Mouse (Mus musculus): ENCODE data around the gene Hpcal1. TPM values are rescaled to one million over a fixed set of nuclear protein-coding genes. Genes with fewer than 3 reads are reported as not detected.

The Hpcal1 gene
- total and polyA plus RNA-seq, 2 experiments from 2014 or later = 93.9 to 180 TPM

DNA sequence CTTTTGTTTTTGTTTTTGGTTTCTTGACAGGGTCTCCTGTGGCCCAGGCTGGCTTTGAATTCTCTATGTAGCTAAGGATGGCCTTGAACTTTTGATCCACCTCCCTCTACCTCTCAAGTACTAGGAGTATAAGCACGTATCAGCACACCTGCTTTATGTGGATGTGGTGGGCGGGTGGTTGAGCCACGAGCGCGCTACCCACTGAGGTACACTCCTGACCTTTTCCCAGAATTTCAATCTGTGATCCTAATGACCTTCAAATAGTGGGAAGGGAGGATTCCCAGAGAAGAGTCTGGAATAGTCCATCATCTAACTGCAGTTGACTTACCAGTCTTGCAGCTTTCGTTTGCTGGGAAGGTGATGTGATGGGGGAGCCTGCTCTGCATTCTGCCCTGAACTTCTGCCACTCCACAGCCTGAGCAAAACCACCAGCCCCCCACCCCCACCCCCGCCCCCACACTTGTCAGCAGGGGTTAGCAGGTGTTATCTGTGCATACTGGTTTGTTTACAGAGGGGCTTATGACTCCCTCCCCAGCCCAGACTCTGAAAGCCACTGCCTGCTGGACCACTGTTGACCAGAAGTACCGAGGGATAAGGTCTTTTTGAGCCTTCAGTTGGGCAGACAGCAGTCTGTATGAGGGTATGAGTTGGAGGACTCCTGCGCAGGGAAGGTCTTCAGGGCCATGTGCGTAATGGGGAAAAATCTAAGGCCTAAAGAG lies 46.4 kb downstream of the Hpcal1 start:
- TF ChIP-seq CTCF (IDR thresholded peaks at IDR 0.05; ENCODE audit: low read depth) = no peak
- no peaks in the 10 kb centered on the region for H3K9me3 ChIP-seq (ENCODE audit: low read length)
- ATAC-seq = no peak
- no peaks in the 10 kb centered on the region for H3K36me3 ChIP-seq (ENCODE audit: insufficient read depth, low read length)
- peaks cover 7% of the 10 kb centered on the region for H3K4me1 ChIP-seq (ENCODE audit: insufficient read depth, low read length)
- no peaks in the 10 kb centered on the region for H3K27me3 ChIP-seq (ENCODE audit: insufficient read depth, low read length)
- H3K9ac ChIP-seq (replicated peaks; ENCODE audit: low read length) = no peak overlapping the region
- H3K4me3 ChIP-seq (ENCODE audit: low read length) = no peak overlapping the region
- no peak for DNase-seq (ENCODE audit: low spot score)
- no peak overlapping the region for H3K4me2 ChIP-seq (ENCODE audit: low read depth, low read length)
- H3K27ac ChIP-seq = no peak overlapping the region
- WGBS = 88% methylated on average over 10 of the region's 10 CpGs

- H3K36me3 ChIP-seq (ENCODE audit: insufficient read depth, low read length) = no peaks in the 10 kb centered on the region
- H3K4me3 ChIP-seq (ENCODE audit: low read length) = no peak overlapping the region
- no peak overlapping the region for H3K27ac ChIP-seq
- no peak overlapping the region for H3K4me2 ChIP-seq (ENCODE audit: low read depth, low read length)
- no peak overlapping the region for H3K9ac ChIP-seq (replicated peaks; ENCODE audit: low read length)
- H3K4me1 ChIP-seq (ENCODE audit: insufficient read depth, low read length) = peaks cover 15% of the 10 kb centered on the region
- no peaks in the 10 kb centered on the region for H3K27me3 ChIP-seq (ENCODE audit: insufficient read depth, low read length)
- TF ChIP-seq CTCF (IDR thresholded peaks at IDR 0.05; ENCODE audit: low read depth) = no peak
- ATAC-seq = no peak
- DNase-seq (ENCODE audit: low spot score) = no peak
- no peaks in the 10 kb centered on the region for H3K9me3 ChIP-seq (ENCODE audit: low read length)
- 93% methylated on average over 3 of the region's 3 CpGs for WGBS
Observed at GRCm38 (mm10) chr12:17737808-17738207, 47.2 kb downstream of the Hpcal1 start.

DNA sequence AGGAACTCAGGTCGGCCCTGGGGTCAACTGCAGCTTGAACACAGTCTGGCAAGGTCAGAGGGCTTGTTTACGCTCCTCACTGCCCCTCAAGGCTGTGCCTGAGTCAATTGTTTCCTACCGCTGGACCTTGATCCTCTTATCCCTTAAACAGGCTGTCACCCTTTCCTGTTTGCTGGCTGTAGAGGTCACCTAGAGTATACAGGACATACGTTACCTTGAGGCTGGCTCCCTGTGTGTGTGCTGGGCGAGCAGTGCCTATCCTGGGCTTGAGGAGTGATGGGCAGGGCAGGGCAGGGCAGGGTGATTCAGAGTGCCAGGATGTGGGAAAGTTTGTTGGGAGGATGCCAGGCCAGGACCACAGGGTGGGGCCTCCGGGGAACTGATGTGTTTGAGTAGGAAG lies 47.8 kb downstream of the Hpcal1 start:
- DNase-seq (ENCODE audit: low spot score) (no peak), ATAC-seq (no peak)
- no peaks in the 10 kb centered on the region for H3K36me3 ChIP-seq (ENCODE audit: insufficient read depth, low read length)
- no peak overlapping the region for H3K9ac ChIP-seq (replicated peaks; ENCODE audit: low read length)
- no peaks in the 10 kb centered on the region for H3K27me3 ChIP-seq (ENCODE audit: insufficient read depth, low read length)
- 60% methylated on average over 6 of the region's 6 CpGs for WGBS
- TF ChIP-seq CTCF (IDR thresholded peaks at IDR 0.05; ENCODE audit: low read depth) = no peak
- no peak overlapping the region for H3K4me2 ChIP-seq (ENCODE audit: low read depth, low read length)
- H3K27ac ChIP-seq = no peak overlapping the region
- H3K4me1 ChIP-seq (ENCODE audit: insufficient read depth, low read length) = peaks cover 17% of the 10 kb centered on the region
- H3K4me3 ChIP-seq (ENCODE audit: low read length) = no peak overlapping the region
- no peaks in the 10 kb centered on the region for H3K9me3 ChIP-seq (ENCODE audit: low read length)

- Histone ChIP-seq H3K4me3 (ENCODE audit: low read length) (no peak overlapping the region), H3K27ac (no peak overlapping the region), H3K27me3 (ENCODE audit: insufficient read depth, low read length) (no peaks in the 10 kb centered on the region), H3K9ac (replicated peaks; ENCODE audit: low read length) (no peak overlapping the region), H3K36me3 (ENCODE audit: insufficient read depth, low read length) (no peaks in the 10 kb centered on the region), H3K9me3 (ENCODE audit: low read length) (no peaks in the 10 kb centered on the region), H3K4me2 (ENCODE audit: low read depth, low read length) (no peak overlapping the region), H3K4me1 (ENCODE audit: insufficient read depth, low read length) (peaks cover 17% of the 10 kb centered on the region)
- ATAC-seq (no peak), DNase-seq (ENCODE audit: low spot score) (no peak)
- WGBS = 87% methylated on average over 1 of the region's 1 CpGs
- no peak for TF ChIP-seq CTCF (IDR thresholded peaks at IDR 0.05; ENCODE audit: low read depth)
Observed at GRCm38 (mm10) chr12:17740226-17740625, 49.6 kb downstream of the Hpcal1 start.

- H3K9ac ChIP-seq (replicated peaks; ENCODE audit: low read length) = 0 out of 2 replicates have a peak overlapping the region, but pooled peaks have one; percentile 21
- peak; percentile 71 for ATAC-seq
- no peaks in the 10 kb centered on the region for H3K36me3 ChIP-seq (ENCODE audit: insufficient read depth, low read length)
- H3K4me2 ChIP-seq (ENCODE audit: low read depth, low read length) = no peak overlapping the region
- no peak overlapping the region for H3K4me3 ChIP-seq (ENCODE audit: low read length)
- peaks cover 30% of the 10 kb centered on the region for H3K4me1 ChIP-seq (ENCODE audit: insufficient read depth, low read length)
- no peaks in the 10 kb centered on the region for H3K9me3 ChIP-seq (ENCODE audit: low read length)
- 34% methylated on average over 17 of the region's 17 CpGs for WGBS
- peak overlapping the region; percentile 70 for H3K27ac ChIP-seq
- H3K27me3 ChIP-seq (ENCODE audit: insufficient read depth, low read length) = no peaks in the 10 kb centered on the region
- no peak for TF ChIP-seq CTCF (IDR thresholded peaks at IDR 0.05; ENCODE audit: low read depth)
- DNase-seq (ENCODE audit: low spot score) = peak; percentile 69
Observed at GRCm38 (mm10) chr12:17741637-17742364, 51.1 kb downstream of the Hpcal1 start.

GRCm38 (mm10) chr12:17742571-17743321 lies 52.1 kb downstream of the Hpcal1 start:
- no peak for DNase-seq (ENCODE audit: low spot score)
- Histone ChIP-seq H3K27ac (peak overlapping the region; percentile 70), H3K27me3 (ENCODE audit: insufficient read depth, low read length) (no peaks in the 10 kb centered on the region), H3K4me3 (ENCODE audit: low read length) (no peak overlapping the region), H3K9ac (replicated peaks; ENCODE audit: low read length) (0 out of 2 replicates have a peak overlapping the region, but pooled peaks have one; percentile 21), H3K9me3 (ENCODE audit: low read length) (no peaks in the 10 kb centered on the region), H3K36me3 (ENCODE audit: insufficient read depth, low read length) (no peaks in the 10 kb centered on the region), H3K4me1 (ENCODE audit: insufficient read depth, low read length) (peaks cover 34% of the 10 kb centered on the region), H3K4me2 (ENCODE audit: low read depth, low read length) (no peak overlapping the region)
- TF ChIP-seq CTCF (IDR thresholded peaks at IDR 0.05; ENCODE audit: low read depth) = no peak
- 79% methylated on average over 11 of the region's 11 CpGs for whole genome bisulfite sequencing
- ATAC-seq = no peak

Measured in hindbrain, postnatal 0 days (tissue).